Mouse (Mus musculus) megakaryocyte, embryonic 14.5 days (primary cell): ENCODE measurements at regions not wholly inside any gene's neighbourhood (a gene's known extent, or its start where the extent isn't known, plus 50 kb on each side); places are given as distances from the start of the nearest gene placed in this dataset.

Experiments
- FLI1 ChIP-seq: IDR thresholded peaks from 2 replicates; pipeline ENCODE4 v1.6.1; 2012; ENCODE audit warnings: low read length, inconsistent platforms, mixed read lengths
- GATA1 ChIP-seq: IDR thresholded peaks from 3 replicates; pipeline ENCODE4 v1.6.1; 2012; ENCODE audit warnings: mixed read lengths, low read length, inconsistent platforms, borderline replicate concordance

DNA sequence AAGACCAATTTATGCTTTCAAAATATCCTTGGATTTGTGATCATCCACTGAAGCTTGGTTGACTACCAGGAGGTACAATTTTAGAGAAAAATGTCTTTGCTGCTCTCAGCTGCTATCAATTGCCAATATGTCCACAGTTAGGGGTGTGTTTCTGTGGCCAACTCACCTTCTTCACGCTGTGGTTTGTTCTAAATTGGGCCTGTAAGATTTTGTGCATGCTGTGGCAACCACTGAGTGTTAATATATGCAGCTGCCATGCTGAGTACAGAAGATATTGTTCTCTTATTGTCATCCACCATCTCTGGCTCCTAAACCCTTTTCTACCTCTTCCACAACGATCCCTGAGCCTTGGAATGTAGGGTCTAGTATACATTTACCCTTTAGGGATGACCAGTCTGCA lies 948.2 kb upstream of the Slc39a10 start:
- TF ChIP-seq GATA1 (no peak), FLI1 (no peak)
